Mouse (Mus musculus) gastrocnemius, adult 2 months (tissue): Measurements from ENCODE around the gene Amotl1. TPM values are rescaled to one million over a fixed set of nuclear protein-coding genes. Genes with fewer than 3 reads are reported as not detected.

ENCODE experiments used
- DNase-seq: peaks from one replicate; pipeline ENCODE4 v3.0.0; 2022
- H3K27ac ChIP-seq: fragments of 200-600 bp; 2 replicates; pipeline ENCODE4 v1.8.1; 2022; ENCODE audit warnings: mild to moderate bottlenecking
- H3K4me3 ChIP-seq: fragments of 200-600 bp; 2 replicates; pipeline ENCODE4 v1.8.1; 2022; ENCODE audit warnings: mild to moderate bottlenecking, moderate library complexity
- CTCF ChIP-seq: fragments of 200-600 bp; IDR thresholded peaks from 2 replicates; pipeline ENCODE4 v1.8.1; 2022; ENCODE audit warnings: antibody characterized with exemption, mild to moderate bottlenecking, moderate library complexity
- intact Hi-C: fragments of 180-260 bp; cut with DNase I; formaldehyde crosslinking; loops from one replicate; pipeline ENCODE4 v1.15.1; 2025
- total RNA-seq, 2 experiments: library from RNA; stranded (reverse); gene quantifications; 2 replicates each; pipeline ENCODE4 v1.2.3; 2021

The Amotl1 gene
- total RNA-seq, 2 experiments from 2014 or later, result 397 to 399 TPM

DNA sequence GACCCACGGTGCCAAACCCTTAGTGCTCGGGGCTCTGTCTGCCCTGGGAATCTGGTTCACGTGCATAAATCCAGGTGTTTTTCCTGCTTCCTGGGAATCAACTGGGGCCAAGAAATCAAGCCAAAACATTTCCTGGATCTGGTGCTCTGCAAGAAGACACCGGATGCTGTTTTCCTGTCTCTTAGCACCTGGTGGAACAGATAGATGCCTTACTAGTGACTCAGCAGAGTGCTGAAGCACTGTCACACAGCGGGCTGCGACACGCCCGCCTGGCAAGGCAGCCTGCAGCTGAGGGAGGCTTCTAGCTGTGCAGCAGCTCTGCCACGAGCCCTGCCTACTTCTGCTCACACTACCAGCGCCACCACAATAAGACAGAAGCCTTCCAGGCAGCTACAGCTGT lies 85.4 kb downstream of the Amotl1 start:
- Histone ChIP-seq H3K27ac (peak overlapping the region; percentile 25; the same call in 1 of the 2 replicates), H3K4me3 (no peak overlapping the region)
- peak; percentile 69 for DNase-seq
- intact Hi-C loops, result no loop called here
- TF ChIP-seq CTCF, result no peak

DNA sequence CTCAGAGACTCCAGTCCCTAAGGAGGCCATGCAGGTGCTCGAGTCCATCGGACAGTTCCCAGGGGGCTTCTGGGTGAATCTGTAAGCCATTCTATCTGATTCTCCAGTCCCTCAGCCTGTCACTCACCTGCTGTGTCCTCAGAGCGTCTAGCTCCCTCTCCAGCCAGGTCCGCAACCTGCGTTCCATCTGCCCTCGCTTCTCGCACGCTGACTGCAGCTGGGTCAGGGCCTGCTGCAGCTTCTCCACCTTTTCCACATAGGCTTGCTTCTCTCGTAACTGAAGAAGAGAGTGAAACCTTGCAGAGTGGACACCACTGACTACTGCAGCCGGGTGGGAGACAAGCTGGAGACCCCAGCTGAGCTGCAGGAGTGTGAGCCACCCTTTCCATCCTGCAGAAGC lies 86.5 kb downstream of the Amotl1 start:
- H3K4me3 ChIP-seq, result no peak overlapping the region
- DNase-seq, result no peak
- TF ChIP-seq CTCF, result no peak
- H3K27ac ChIP-seq, result no peak overlapping the region
- intact Hi-C loops, result no loop called here

DNA sequence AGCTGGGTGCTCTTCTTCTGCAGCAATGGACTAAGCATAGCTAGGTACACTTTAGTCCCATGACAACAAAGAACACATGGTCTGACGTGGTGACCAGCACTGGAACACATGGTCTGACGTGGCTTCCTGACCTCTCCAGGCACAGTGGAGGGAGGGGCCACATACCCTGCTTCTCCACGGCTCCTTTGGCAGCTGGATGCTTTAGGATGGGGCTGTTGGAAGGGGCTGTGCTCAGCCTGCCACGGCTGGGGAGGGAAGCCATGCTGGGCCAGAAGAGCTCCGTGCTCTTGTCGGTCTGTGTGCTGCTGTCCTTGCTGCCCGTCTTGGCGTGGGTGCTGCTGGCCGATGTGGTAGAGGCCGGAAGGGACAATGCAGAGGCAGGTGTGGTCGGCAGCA lies 96.5 kb downstream of the Amotl1 start:
- DNase-seq, result peak; percentile 42
- no peak overlapping the region for H3K4me3 ChIP-seq
- TF ChIP-seq CTCF, result no peak
- peak overlapping the region; percentile 77 for H3K27ac ChIP-seq
- intact Hi-C loops, result loop anchor here (5.0 kb wide), 1 partner anchor 39 kb away; no protein-coding TSS in a partner anchor

- intact Hi-C loops, result loop anchor here (5.0 kb wide), 1 partner anchor 40 kb away; no protein-coding TSS in a partner anchor
- H3K27ac ChIP-seq, result peak overlapping the region; percentile 77
- no peak for TF ChIP-seq CTCF
- peak; percentile 85 for DNase-seq
- H3K4me3 ChIP-seq, result no peak overlapping the region
Measured at GRCm38 (mm10) chr9:14547584-14548365, 97.1 kb downstream of the Amotl1 start.

DNA sequence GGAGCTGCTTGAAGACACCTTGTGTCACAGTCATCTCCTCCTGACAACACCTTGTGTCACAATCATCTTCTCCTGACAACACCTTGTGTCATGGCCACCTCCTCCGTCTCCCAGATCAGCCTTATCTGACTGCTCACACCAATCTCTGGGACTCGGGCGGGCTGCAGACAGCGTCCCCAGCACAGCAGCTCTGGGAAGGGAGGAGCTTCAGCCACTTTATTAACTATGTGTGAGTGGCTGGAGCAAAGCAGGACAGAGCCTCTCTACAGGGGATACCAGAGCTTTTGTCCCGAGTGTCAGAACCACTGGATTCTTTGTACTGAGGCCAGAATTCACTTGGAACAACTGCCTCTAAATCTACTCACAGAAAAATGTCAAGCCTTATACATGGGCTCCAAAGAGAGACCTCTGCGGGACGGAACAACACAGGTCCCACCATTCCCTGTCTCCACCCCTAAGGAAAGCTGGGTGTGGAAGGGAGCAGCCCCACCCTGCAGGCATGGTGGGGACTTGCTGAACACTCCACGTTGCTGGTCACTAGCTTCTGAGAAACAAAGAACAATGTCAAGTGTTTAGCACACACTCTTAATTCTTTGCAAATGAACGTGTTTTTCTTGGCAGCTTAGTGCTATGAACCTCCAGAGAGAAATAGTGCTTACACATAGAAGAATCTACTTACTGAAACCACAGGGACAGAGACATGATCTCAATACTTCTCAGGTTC lies 100.7 kb downstream of the Amotl1 start:
- H3K27ac ChIP-seq, result no peak overlapping the region
- no peak for TF ChIP-seq CTCF
- intact Hi-C loops, result no loop called here
- H3K4me3 ChIP-seq, result no peak overlapping the region
- DNase-seq, result no peak

DNA sequence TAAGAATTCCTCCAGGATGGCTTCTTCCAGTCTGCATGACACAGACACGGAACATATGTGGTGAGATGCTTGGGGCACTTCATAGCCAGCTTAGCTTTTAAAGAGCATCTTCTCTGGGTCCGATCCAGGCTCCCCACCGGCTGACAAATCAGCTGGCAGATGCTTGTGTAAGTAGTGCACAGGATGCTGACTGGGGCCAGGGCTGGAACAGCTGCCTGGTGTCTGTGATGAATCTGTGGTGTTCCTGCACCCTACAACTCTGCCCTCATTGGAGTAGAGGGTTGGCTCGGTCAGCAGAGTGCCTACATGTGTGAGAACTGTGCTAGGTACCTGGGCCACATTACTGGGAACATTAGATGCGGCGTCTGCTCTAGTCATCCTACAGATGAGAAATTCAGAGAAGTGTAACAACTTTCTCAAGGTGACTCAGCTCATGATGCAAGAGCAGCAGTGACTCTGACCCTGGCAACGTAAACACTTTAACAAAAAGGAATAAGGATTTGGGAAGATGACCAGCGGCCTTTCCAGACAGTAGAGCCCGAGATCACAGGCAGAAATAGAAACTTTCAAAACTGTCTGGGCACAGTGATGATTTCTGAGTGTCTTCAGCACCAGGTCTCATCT lies 109.9 kb downstream of the Amotl1 start:
- Histone ChIP-seq H3K4me3 (no peak overlapping the region), H3K27ac (no peak overlapping the region)
- no peak for DNase-seq
- TF ChIP-seq CTCF, result no peak
- intact Hi-C loops, result no loop called here

GRCm38 (mm10) chr9:14533659-14534058 lies 111.2 kb downstream of the Amotl1 start:
- Histone ChIP-seq H3K4me3 (no peak overlapping the region), H3K27ac (no peak overlapping the region)
- intact Hi-C loops, result no loop called here
- DNase-seq, result no peak
- no peak for TF ChIP-seq CTCF

DNA sequence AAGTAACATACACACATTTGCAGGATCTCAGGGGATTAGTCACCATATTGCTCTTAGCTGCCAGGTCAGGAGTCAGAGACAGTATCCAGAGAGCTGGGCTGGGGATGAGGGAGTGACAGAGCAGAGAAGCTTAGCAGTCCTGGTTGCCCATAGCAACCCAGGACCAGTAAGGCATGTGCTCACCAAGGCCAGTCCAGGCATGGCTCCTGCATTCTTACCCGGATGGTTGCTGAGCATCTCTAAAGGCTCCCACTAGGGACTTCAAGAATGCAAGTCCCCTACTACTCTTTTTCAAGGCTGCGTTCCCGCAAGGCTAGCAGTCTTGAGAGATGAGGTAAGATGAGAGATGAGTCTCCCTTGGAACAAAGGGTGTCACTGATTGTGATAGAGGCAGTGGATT lies 112.6 kb downstream of the Amotl1 start:
- Histone ChIP-seq H3K4me3 (no peak overlapping the region), H3K27ac (no peak overlapping the region)
- no peak for DNase-seq
- no peak for TF ChIP-seq CTCF
- intact Hi-C loops, result no loop called here

DNA sequence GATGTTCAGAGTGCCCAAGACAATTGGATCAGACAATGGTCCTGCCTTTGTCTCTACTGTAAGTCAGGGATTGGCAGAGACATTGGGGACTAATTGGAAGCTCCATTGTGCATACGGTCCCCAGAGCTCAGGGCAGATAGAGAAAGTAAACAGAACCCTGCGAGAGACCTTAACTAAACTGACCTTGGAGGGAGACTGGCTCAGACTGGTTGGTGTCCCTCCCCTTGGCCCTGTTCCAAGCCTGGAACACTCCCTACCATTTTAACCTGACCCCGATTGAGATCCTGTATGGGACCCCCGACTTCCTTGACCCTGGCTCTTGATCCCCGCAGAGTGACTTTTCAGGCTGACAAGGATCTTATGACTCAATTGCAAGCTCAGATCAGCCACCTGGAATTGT lies 114.9 kb downstream of the Amotl1 start:
- no peak overlapping the region for H3K27ac ChIP-seq
- no peak for TF ChIP-seq CTCF
- intact Hi-C loops, result no loop called here
- H3K4me3 ChIP-seq, result no peak overlapping the region
- DNase-seq, result no peak

- H3K4me3 ChIP-seq, result no peak overlapping the region
- intact Hi-C loops, result loop anchor here (1.0 kb wide), 1 partner anchor 176 kb away; no protein-coding TSS in a partner anchor
- TF ChIP-seq CTCF, result peak; percentile 99
- DNase-seq, result peak; percentile 88
- peak overlapping the region; percentile 70 for H3K27ac ChIP-seq
Measured at GRCm38 (mm10) chr9:14523408-14524043, 121.3 kb downstream of the Amotl1 start.

DNA sequence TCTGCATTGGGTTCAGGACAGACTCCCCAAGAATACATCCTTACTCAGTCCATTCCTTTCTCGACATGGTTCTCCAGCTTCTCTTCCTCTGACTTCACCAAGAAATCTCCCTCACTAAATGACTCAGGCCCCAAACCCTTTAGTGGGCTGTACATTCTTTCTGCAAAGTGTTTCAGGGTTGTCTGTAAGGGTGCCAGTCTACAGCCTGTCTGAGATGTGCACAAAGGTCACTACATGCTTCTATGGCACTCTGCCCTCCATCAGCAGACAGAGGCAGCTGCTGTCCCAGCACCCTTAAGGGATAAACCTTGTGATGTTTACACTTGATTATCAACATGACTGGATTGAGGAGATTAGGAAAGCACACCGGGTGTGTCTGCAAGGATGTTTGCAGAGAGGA lies 123.2 kb downstream of the Amotl1 start:
- Histone ChIP-seq H3K4me3 (no peak overlapping the region), H3K27ac (peak overlapping the region; percentile 74)
- no peak for DNase-seq
- TF ChIP-seq CTCF, result no peak
- intact Hi-C loops, result no loop called here

GRCm38 (mm10) chr9:14520971-14521670 lies 123.7 kb downstream of the Amotl1 start:
- Histone ChIP-seq H3K4me3 (no peak overlapping the region), H3K27ac (peak overlapping the region; percentile 74)
- intact Hi-C loops, result no loop called here
- DNase-seq, result no peak
- TF ChIP-seq CTCF, result no peak
